Mouse (Mus musculus) liver, embryonic 14.5 days (tissue): ENCODE measurements around the gene Fbxo34. TPM values are rescaled to one million over a fixed set of nuclear protein-coding genes. Genes with fewer than 3 reads are reported as not detected.

ENCODE experiments used
- ATAC-seq: fragments of 200-750 bp; cut with Nextera tagmentation; 2 replicates; pipeline ENCODE4 v1.8.0; 2017; ENCODE audit warnings: moderate number of reproducible peaks, mild to moderate bottlenecking, moderate library complexity; ENCODE audit not compliant: insufficient read depth
- DNase-seq, 3 experiments: peaks; one replicate each; pipeline ENCODE4 v3.0.0-alpha.2; 2012 to 2013; ENCODE audit warnings: low read depth in 3 of 3, low spot score in 3 of 3
- H3K27ac ChIP-seq: fragments of 300-500 bp; sonication (generic); 2 replicates; pipeline ENCODE4 v1.5.1; 2014; ENCODE audit warnings: moderate library complexity, mild to moderate bottlenecking, control low read depth, inconsistent platforms
- H3K27me3 ChIP-seq: fragments of 300-500 bp; sonication (generic); 2 replicates; pipeline ENCODE4 v1.6.1; 2014; ENCODE audit warnings: mild to moderate bottlenecking, low read length, moderate library complexity; ENCODE audit not compliant: control insufficient read depth, insufficient read depth
- H3K36me3 ChIP-seq: fragments of 300-500 bp; sonication (generic); replicated peaks from 2 replicates; pipeline ENCODE4 v1.6.1; 2014; ENCODE audit warnings: low read depth; ENCODE audit not compliant: control insufficient read depth, insufficient read depth
- H3K4me1 ChIP-seq, 2 experiments: fragments of 200-500 bp in 1 of 2; fragments of 300-500 bp in 1 of 2; sonication (generic) in 1 of 2; replicated peaks; 2 replicates each; pipeline ENCODE4 v1.6.1; 2012 to 2014; ENCODE audit warnings: antibody characterized with exemption in 1 of 2, inconsistent platforms in 1 of 2, low read length in 1 of 2; ENCODE audit not compliant: control insufficient read depth in 2 of 2, insufficient read depth in 2 of 2
- H3K4me2 ChIP-seq: fragments of 300-500 bp; sonication (generic); 2 replicates; pipeline ENCODE4 v1.6.1; 2014; ENCODE audit warnings: low read depth, mild to moderate bottlenecking, control low read depth, moderate library complexity
- H3K4me3 ChIP-seq, 2 experiments: fragments of 200-500 bp in 1 of 2; fragments of 300-500 bp in 1 of 2; sonication (generic) in 1 of 2; 2 replicates each; pipeline ENCODE4 v1.5.1; 2012 to 2014; ENCODE audit warnings: low read depth in 2 of 2, low read length in 2 of 2, mild to moderate bottlenecking in 2 of 2, control low read depth in 1 of 2, inconsistent platforms in 1 of 2, moderate library complexity in 1 of 2; ENCODE audit not compliant: insufficient read depth in 1 of 2
- H3K9ac ChIP-seq: fragments of 300-500 bp; sonication (generic); replicated peaks from 2 replicates; pipeline ENCODE4 v1.6.1; 2014; ENCODE audit warnings: mild to moderate bottlenecking, control low read depth, moderate library complexity
- H3K9me3 ChIP-seq: fragments of 300-500 bp; sonication (generic); 2 replicates; pipeline ENCODE4 v1.6.1; 2016; ENCODE audit warnings: low read length, mixed read lengths; ENCODE audit not compliant: control insufficient read depth
- CTCF ChIP-seq: IDR thresholded peaks from 2 replicates; pipeline ENCODE4 v1.5.1; 2016; ENCODE audit warnings: antibody characterized with exemption, low read depth, control low read depth
- EP300 ChIP-seq: IDR thresholded peaks from 2 replicates; pipeline ENCODE4 v1.6.1; 2016; ENCODE audit warnings: antibody characterized with exemption, low read depth
- WGBS: fragments of 180-500 bp; shearing (Covaris S2); extraction: QIAGEN DNeasy Blood & Tissue Kit; methylation state at CpG from one replicate; pipeline ENCODE4 v1.1.7; 2014; ENCODE audit not compliant: insufficient replicate concordance; 5-methylcytosine and 5-hydroxymethylcytosine counted together
- polyA plus RNA-seq, 2 experiments: library from polyadenylated mRNA; depleted of rRNA in 1 of 2; stranded (reverse) in 1 of 2; unstranded in 1 of 2; fragments of >200 nt; fragmentation: Nextera tagmentation in 1 of 2; extraction: Ambion mirVana in 1 of 2; gene quantifications; 2 replicates each; pipeline versions ENCODE4 v1.2.1 to v1.2.3; 2012 to 2014

Fbxo34 gene
- polyA plus RNA-seq, 2 experiments, result 24.4 to 33.4 TPM

DNA sequence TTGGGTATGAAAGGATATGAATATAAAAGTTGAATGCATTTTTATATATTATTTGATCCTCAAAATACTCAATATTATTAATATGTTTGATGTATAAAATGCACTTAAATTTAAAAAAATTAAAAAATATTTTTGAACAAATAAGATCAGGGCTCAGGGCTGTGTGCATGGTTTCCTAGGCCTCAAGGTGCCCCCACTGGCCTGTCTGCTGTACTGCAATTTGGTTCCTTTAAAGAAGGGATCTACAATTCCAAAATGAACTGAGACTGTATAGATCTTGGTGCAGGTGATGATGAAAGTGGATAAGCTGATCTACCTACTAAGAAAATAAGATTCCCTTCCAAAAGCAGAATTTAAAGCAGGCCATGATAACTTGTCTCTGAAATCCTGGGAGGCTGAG lies 17.2 kb upstream of the Fbxo34 start:
- ATAC-seq, result no peak
- H3K4me2 ChIP-seq, result no peak overlapping the region
- DNase-seq, result peak in 1 of 3 experiments; percentile 11
- H3K27ac ChIP-seq, result no peak overlapping the region
- H3K4me3 ChIP-seq, result no peak overlapping the region
- H3K27me3 ChIP-seq, result no peaks in the 10 kb centered on the region
- no peak overlapping the region for H3K9ac ChIP-seq
- no peaks in the 10 kb centered on the region for H3K9me3 ChIP-seq
- no peaks in the 10 kb centered on the region for H3K36me3 ChIP-seq
- TF ChIP-seq EP300, result no peak
- TF ChIP-seq CTCF, result peak; percentile 57
- no peaks in the 10 kb centered on the region for H3K4me1 ChIP-seq

DNA sequence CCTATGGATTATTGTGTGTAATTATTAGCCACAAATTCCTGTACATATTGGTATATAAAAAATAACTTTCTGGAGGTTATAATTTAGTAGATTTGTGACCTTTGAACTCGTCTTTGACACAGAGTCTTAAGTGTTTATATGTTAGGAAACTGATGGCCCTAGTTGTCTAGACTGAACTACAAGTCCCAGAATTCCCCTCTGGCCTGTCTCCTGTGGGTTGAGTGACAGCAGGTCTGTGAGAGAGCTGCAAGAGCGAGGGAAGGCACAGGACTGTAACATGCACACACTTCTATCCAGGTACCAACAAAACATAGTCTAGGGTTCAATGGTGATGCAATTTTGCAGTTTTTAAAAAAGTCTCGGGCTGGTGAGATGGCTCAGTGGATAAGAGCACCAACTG lies 11.3 kb upstream of the Fbxo34 start:
- Histone ChIP-seq H3K4me3 (no peak overlapping the region), H3K9me3 (no peaks in the 10 kb centered on the region), H3K9ac (no peak overlapping the region), H3K4me2 (no peak overlapping the region), H3K27me3 (no peaks in the 10 kb centered on the region), H3K27ac (no peak overlapping the region), H3K4me1 (no peaks in the 10 kb centered on the region), H3K36me3 (no peaks in the 10 kb centered on the region)
- 50% methylated on average over 3 of the region's 3 CpGs for WGBS
- ATAC-seq, result no peak
- no peak for TF ChIP-seq EP300
- no peak for TF ChIP-seq CTCF
- no peak for DNase-seq

DNA sequence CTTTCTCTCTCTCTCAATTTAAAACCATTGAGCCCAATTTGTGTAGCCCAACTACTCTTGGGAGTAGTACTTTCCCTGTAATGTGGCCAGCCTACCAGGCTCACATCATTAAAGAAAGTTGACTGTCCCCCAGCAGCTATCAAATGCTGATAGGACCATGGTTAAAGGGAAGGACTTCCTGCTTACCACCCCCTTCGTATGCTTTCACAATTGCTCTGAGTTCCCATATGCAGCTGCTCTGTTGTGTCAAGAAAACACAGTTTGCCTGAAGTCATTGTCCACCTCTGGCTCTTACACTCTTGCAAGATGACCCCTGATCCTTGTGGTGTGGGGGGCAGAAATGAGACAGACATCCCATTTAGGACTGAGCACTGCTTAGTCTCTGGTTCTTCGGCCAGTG lies 5.3 kb upstream of the Fbxo34 start:
- Histone ChIP-seq H3K36me3 (no peaks in the 10 kb centered on the region), H3K27me3 (no peaks in the 10 kb centered on the region), H3K9me3 (no peaks in the 10 kb centered on the region), H3K27ac (no peak overlapping the region), H3K4me3 (no peak overlapping the region), H3K4me2 (no peak overlapping the region), H3K4me1 (no peaks in the 10 kb centered on the region), H3K9ac (no peak overlapping the region)
- TF ChIP-seq CTCF (no peak), EP300 (no peak)
- DNase-seq (no peak), ATAC-seq (no peak)
- WGBS, result 35% methylated on average over 2 of the region's 2 CpGs

- Histone ChIP-seq H3K4me1 (no peaks in the 10 kb centered on the region), H3K4me3 (no peak overlapping the region), H3K36me3 (no peaks in the 10 kb centered on the region), H3K27ac (no peak overlapping the region), H3K27me3 (no peaks in the 10 kb centered on the region), H3K9ac (no peak overlapping the region), H3K4me2 (no peak overlapping the region), H3K9me3 (no peaks in the 10 kb centered on the region)
- no peak for ATAC-seq
- DNase-seq, result no peak
- WGBS, result 47% methylated on average over 9 of the region's 9 CpGs
- TF ChIP-seq CTCF (no peak), EP300 (no peak)
Measured at GRCm38 (mm10) chr14:47445331-47446095, 4.7 kb upstream of the Fbxo34 start.

DNA sequence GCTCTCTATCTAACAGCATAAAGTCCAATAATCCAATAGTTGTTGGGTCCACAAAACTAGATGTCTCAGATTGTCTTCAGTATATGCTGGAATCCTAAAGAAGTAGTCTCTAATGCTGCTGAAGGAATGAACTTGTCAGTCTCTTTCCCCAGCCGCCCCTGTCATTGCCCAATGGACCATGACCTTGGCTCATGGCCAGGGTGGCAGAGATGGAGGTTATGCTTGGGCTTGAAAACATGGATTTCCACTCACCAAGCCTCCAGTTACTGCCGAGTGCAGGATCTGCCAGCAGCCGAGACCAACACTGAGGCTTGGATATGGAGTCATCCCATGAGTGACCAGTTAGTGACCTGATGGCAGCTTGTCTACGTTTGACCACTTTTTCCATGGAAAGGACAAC lies 9.3 kb downstream of the Fbxo34 start:
- peaks cover 0 to 12% of the 10 kb centered on the region in 2 experiments; a peak in 3 of 4 replicates for H3K4me1 ChIP-seq
- TF ChIP-seq EP300, result no peak
- no peak for TF ChIP-seq CTCF
- H3K9ac ChIP-seq, result no peak overlapping the region
- no peak for DNase-seq
- H3K4me2 ChIP-seq, result no peak overlapping the region
- WGBS, result 51% methylated on average over 4 of the region's 4 CpGs
- H3K9me3 ChIP-seq, result no peaks in the 10 kb centered on the region
- H3K27me3 ChIP-seq, result no peaks in the 10 kb centered on the region
- H3K36me3 ChIP-seq, result no peaks in the 10 kb centered on the region
- no peak overlapping the region for H3K4me3 ChIP-seq
- no peak for ATAC-seq
- no peak overlapping the region for H3K27ac ChIP-seq
